Mouse (Mus musculus): ENCODE results near the gene Nrxn2. TPM values are rescaled to one million over a fixed set of nuclear protein-coding genes. Genes with fewer than 3 reads are reported as not detected.

The Nrxn2 gene
- polyA plus RNA-seq, 1 experiment: 6.4 TPM

DNA sequence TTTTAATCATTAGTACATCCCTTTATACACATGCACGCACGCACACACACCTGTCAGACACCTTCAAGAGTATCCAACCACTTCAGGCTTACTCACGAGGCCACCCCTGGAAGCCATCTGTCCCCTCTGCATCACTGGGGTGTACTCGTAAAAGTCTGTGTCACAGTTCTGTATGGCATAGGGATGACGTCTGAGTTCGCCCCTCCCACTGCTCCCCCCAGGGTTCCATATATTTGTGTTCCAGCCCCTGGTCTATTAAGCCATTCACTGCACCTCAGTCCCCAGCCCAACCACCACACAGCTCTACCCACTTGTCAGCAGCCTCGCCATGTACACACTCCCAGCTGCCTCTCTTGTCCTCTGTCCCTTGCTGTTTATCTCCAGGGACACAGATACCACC is 3.5 kb downstream of the Nrxn2 start:
- Histone ChIP-seq H3K4me1 (ENCODE audit: control insufficient read depth, insufficient read depth, low read length) (no peaks in the 10 kb centered on the region), H3K36me3 (ENCODE audit: control insufficient read depth, insufficient read depth, low read length) (no peaks in the 10 kb centered on the region), H3K27me3 (replicated peaks; ENCODE audit: control insufficient read depth, insufficient read depth, low read length) (no peaks in the 10 kb centered on the region), H3K4me3 (ENCODE audit: insufficient read depth, low read depth, low read length) (no peak overlapping the region), H3K27ac (ENCODE audit: insufficient read depth, low read depth, low read length) (no peak overlapping the region)
- WGBS: 85% methylated on average over 7 of the region's 7 CpGs
- TF ChIP-seq CTCF (conservative IDR thresholded peaks at IDR 0.05; ENCODE audit: insufficient read depth, insufficient read length, low read depth, low read length) (no peak), POLR2A (IDR thresholded peaks at IDR 0.05; ENCODE audit: low read depth, low read length) (no peak)
- DNase-seq: no peak

DNA sequence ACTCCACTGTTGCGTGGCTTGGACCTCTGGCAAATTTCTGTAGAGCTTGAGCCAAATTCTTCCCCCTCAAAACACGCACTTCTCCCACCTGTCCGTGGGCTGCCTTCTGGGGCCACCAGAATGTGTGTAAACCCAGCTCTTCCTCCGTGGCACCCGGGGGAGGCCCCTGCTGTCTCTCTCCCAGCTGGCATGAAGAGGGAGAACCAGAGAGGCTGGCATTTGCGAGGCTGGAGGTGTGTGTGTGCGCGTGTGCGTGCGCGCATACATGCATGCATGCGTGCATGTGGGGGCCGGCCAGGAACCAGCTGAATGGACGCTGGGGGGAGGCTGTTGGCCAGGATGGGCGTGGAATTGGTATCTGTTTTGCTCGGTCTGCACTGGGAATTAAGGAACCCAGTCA is 4.7 kb downstream of the Nrxn2 start:
- Histone ChIP-seq H3K27me3 (replicated peaks; ENCODE audit: control insufficient read depth, insufficient read depth, low read length) (no peaks in the 10 kb centered on the region), H3K36me3 (ENCODE audit: control insufficient read depth, insufficient read depth, low read length) (no peaks in the 10 kb centered on the region), H3K4me1 (ENCODE audit: control insufficient read depth, insufficient read depth, low read length) (no peaks in the 10 kb centered on the region), H3K4me3 (ENCODE audit: insufficient read depth, low read depth, low read length) (no peak overlapping the region), H3K27ac (ENCODE audit: insufficient read depth, low read depth, low read length) (no peak overlapping the region)
- TF ChIP-seq POLR2A (IDR thresholded peaks at IDR 0.05; ENCODE audit: low read depth, low read length): no peak
- TF ChIP-seq CTCF (conservative IDR thresholded peaks at IDR 0.05; ENCODE audit: insufficient read depth, insufficient read length, low read depth, low read length): no peak
- WGBS: 87% methylated on average over 16 of the region's 16 CpGs
- no peak for DNase-seq

DNA sequence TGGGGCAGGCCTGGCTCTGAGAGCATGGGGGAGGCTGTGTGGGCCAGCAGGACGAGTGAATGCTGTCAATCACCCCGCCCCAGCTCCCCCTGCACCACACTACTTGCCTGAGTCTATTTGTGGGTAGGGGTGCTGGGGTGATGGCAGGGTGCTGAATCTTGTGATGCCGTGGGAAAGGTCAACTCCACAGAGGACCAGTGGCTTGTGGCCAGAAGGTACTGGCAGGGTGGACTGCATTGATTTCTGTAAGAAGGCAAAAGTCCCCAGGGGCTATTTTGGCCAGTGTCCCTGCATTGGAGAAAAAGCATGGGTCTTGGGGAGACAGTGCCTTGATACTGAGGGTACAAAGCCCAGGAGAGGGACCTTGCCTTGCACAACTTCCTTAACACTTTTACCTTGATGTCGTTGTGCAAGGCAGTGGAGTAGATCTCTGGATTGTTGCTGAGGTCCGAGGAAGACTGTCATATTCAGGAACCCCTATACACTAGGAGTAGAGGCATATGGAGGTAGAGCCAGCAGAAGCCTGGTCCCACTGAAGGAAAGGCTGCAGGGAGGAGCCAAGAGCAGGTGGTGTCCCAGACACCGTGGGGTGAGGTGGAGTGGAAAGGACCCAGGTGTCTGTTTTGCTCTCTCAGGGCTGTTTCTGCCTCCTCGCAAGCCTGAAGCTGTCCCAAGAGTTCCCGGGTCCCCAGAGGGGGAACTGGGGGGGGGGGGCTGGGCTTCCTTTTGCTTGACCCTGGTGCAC is 5.8 kb downstream of the Nrxn2 start:
- H3K27ac ChIP-seq (ENCODE audit: insufficient read depth, low read depth, low read length): no peak overlapping the region
- TF ChIP-seq CTCF (conservative IDR thresholded peaks at IDR 0.05; ENCODE audit: insufficient read depth, insufficient read length, low read depth, low read length): no peak
- no peaks in the 10 kb centered on the region; the same call in 1 of the 2 replicates for H3K27me3 ChIP-seq (replicated peaks; ENCODE audit: control insufficient read depth, insufficient read depth, low read length)
- no peaks in the 10 kb centered on the region for H3K36me3 ChIP-seq (ENCODE audit: control insufficient read depth, insufficient read depth, low read length)
- DNase-seq: no peak
- no peak overlapping the region for H3K4me3 ChIP-seq (ENCODE audit: insufficient read depth, low read depth, low read length)
- no peaks in the 10 kb centered on the region for H3K4me1 ChIP-seq (ENCODE audit: control insufficient read depth, insufficient read depth, low read length)
- 69% methylated on average over 8 of the region's 8 CpGs for WGBS

DNA sequence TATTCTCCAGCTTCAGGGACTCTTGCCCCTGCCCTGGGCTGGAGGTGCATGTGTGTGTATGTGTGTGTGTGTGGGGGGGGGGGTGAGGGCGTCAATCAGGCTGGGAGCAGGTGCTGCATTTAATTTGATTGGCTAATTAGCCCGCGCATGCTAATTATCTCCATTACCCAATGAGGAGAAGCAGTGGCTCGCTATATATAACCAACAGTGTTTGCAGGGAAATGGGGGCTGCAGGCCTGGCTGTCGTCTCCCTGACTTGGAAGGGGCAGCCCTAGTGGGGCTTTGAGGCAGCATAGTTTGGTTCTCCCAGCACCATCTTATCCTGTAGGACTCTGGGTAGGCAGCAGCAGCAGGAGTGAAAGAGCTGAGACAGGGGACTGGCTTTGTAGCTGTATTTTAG is 7.1 kb downstream of the Nrxn2 start:
- Histone ChIP-seq H3K27me3 (replicated peaks; ENCODE audit: control insufficient read depth, insufficient read depth, low read length) (no peaks in the 10 kb centered on the region; the same call in 1 of the 2 replicates), H3K36me3 (ENCODE audit: control insufficient read depth, insufficient read depth, low read length) (no peaks in the 10 kb centered on the region), H3K4me3 (ENCODE audit: insufficient read depth, low read depth, low read length) (no peak overlapping the region), H3K4me1 (ENCODE audit: control insufficient read depth, insufficient read depth, low read length) (no peaks in the 10 kb centered on the region), H3K27ac (ENCODE audit: insufficient read depth, low read depth, low read length) (no peak overlapping the region)
- DNase-seq: no peak
- 53% methylated on average over 5 of the region's 5 CpGs for WGBS
- TF ChIP-seq POLR2A (IDR thresholded peaks at IDR 0.05; ENCODE audit: low read depth, low read length) (no peak), CTCF (conservative IDR thresholded peaks at IDR 0.05; ENCODE audit: insufficient read depth, insufficient read length, low read depth, low read length) (no peak)

DNA sequence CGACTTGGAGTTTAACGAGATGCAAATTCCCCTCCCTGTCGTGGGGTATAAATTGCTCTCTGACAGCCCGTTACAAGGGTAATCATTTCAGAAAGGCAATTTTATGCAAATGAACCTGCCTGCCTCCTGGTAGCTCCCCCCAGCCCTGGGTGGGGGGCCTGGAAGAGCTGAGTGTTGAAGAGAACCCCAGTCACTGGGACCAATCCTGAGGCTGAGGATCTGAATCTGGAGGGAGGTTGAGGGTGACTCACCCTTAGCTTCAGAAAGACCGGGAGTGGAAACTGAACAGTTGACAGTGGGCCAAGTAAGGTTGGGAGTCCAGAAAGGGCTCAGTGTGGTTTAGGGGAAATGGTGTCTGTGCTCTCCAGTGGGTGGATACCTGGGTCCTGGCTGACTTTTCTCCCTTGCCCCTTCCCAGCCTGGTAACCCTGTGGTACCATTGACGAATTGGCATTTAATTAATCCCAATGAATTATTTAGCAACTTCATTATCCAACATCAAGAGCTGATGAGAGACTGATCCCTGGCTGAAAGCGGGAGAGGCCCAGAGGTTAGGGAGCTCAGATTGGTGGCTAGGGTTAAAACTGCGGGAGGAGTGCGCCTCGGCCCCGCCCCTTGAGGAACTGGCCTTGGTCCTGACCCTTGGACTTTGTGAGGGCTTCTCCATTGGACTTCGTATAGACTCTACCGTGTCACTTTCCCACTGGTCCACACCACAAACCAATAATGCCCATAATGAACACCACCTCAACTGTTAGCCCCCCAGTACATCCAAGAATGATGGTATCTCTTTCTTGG is 8.4 kb downstream of the Nrxn2 start:
- DNase-seq: peak; percentile 61
- H3K4me1 ChIP-seq (ENCODE audit: control insufficient read depth, insufficient read depth, low read length): no peaks in the 10 kb centered on the region
- no peak overlapping the region for H3K27ac ChIP-seq (ENCODE audit: insufficient read depth, low read depth, low read length)
- no peaks in the 10 kb centered on the region for H3K36me3 ChIP-seq (ENCODE audit: control insufficient read depth, insufficient read depth, low read length)
- no peaks in the 10 kb centered on the region; the same call in 1 of the 2 replicates for H3K27me3 ChIP-seq (replicated peaks; ENCODE audit: control insufficient read depth, insufficient read depth, low read length)
- WGBS: 11% methylated on average over 13 of the region's 13 CpGs
- TF ChIP-seq POLR2A (IDR thresholded peaks at IDR 0.05; ENCODE audit: low read depth, low read length) (no peak), CTCF (conservative IDR thresholded peaks at IDR 0.05; ENCODE audit: insufficient read depth, insufficient read length, low read depth, low read length) (no peak)
- H3K4me3 ChIP-seq (ENCODE audit: insufficient read depth, low read depth, low read length): no peak overlapping the region

DNA sequence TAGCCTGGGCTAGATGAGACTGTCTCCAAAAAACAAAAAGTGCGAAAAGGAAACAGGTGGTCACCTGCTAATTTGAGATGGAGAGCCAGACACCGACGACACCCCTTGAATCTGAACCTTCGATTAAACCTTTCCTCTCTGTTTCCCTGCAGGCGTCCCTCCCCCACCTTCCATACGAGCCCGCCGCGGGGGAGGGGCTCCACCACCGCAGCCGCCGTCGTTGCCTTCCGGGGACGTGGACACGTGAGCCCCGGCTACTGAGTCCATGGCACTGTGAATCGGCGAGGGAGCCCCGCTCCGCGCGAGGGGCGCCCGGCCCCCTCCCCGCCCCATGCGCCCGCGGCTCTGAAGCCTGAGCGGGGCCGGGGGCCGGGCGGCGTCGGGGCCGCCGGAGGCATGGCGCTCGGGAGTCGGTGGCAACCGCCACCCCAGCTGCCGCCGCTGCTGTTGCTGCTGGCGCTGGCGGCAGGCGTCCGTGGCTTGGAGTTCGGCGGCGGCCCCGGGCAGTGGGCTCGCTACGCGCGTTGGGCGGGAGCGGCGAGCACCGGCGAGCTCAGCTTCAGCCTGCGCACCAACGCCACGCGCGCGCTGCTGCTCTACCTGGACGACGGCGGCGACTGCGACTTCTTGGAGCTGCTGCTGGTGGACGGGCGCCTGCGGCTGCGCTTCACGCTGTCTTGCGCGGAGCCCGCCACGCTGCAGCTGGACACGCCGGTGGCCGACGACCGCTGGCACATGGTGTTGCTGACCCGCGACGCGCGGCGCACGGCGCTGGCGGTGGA is 9.3 kb downstream of the Nrxn2 start:
- Histone ChIP-seq H3K27ac (ENCODE audit: insufficient read depth, low read depth, low read length) (no peak overlapping the region), H3K4me1 (ENCODE audit: control insufficient read depth, insufficient read depth, low read length) (no peaks in the 10 kb centered on the region), H3K4me3 (ENCODE audit: insufficient read depth, low read depth, low read length) (0 out of 2 replicates have a peak overlapping the region, but pooled peaks have one; percentile 12), H3K36me3 (ENCODE audit: control insufficient read depth, insufficient read depth, low read length) (no peaks in the 10 kb centered on the region), H3K27me3 (replicated peaks; ENCODE audit: control insufficient read depth, insufficient read depth, low read length) (no peaks in the 10 kb centered on the region; the same call in 1 of the 2 replicates)
- WGBS: 1% methylated on average over 94 of the region's 94 CpGs
- no peak for DNase-seq
- TF ChIP-seq CTCF (conservative IDR thresholded peaks at IDR 0.05; ENCODE audit: insufficient read depth, insufficient read length, low read depth, low read length): no peak
- no peak for TF ChIP-seq POLR2A (IDR thresholded peaks at IDR 0.05; ENCODE audit: low read depth, low read length)
